Mouse (Mus musculus): ENCODE results near the gene Zbtb16. TPM values are rescaled to one million over a fixed set of nuclear protein-coding genes. Genes with fewer than 3 reads are reported as not detected.

The Zbtb16 gene
- polyA plus RNA-seq, 1 experiment, result 6.5 TPM

GRCm38 (mm10) chr9:48710355-48711295 is 125.4 kb downstream of the Zbtb16 start:
- TF ChIP-seq GATA1 (IDR thresholded peaks at IDR 0.05; ENCODE audit: low read length), result no peak

- TF ChIP-seq GATA1 (IDR thresholded peaks at IDR 0.05; ENCODE audit: low read length), result no peak
Observed at GRCm38 (mm10) chr9:48707824-48708229, 128.2 kb downstream of the Zbtb16 start.

- TF ChIP-seq GATA1 (IDR thresholded peaks at IDR 0.05; ENCODE audit: low read length), result no peak
Observed at GRCm38 (mm10) chr9:48707134-48707823, 128.7 kb downstream of the Zbtb16 start.

- no peak for TF ChIP-seq GATA1 (IDR thresholded peaks at IDR 0.05; ENCODE audit: low read length)
Observed at GRCm38 (mm10) chr9:48701296-48701695, 134.7 kb downstream of the Zbtb16 start.

GRCm38 (mm10) chr9:48700871-48701270 is 135.2 kb downstream of the Zbtb16 start:
- no peak for TF ChIP-seq GATA1 (IDR thresholded peaks at IDR 0.05; ENCODE audit: low read length)

GRCm38 (mm10) chr9:48697470-48697815 is 138.6 kb downstream of the Zbtb16 start:
- TF ChIP-seq GATA1 (IDR thresholded peaks at IDR 0.05; ENCODE audit: low read length), result no peak

- no peak for TF ChIP-seq GATA1 (IDR thresholded peaks at IDR 0.05; ENCODE audit: low read length)
Observed at GRCm38 (mm10) chr9:48696731-48697469, 139.1 kb downstream of the Zbtb16 start.

GRCm38 (mm10) chr9:48696330-48696729 is 139.7 kb downstream of the Zbtb16 start:
- no peak for TF ChIP-seq GATA1 (IDR thresholded peaks at IDR 0.05; ENCODE audit: low read length)

GRCm38 (mm10) chr9:48695796-48696195 is 140.2 kb downstream of the Zbtb16 start:
- no peak for TF ChIP-seq GATA1 (IDR thresholded peaks at IDR 0.05; ENCODE audit: low read length)

- no peak for TF ChIP-seq GATA1 (IDR thresholded peaks at IDR 0.05; ENCODE audit: low read length)
Observed at GRCm38 (mm10) chr9:48694616-48695061, 141.4 kb downstream of the Zbtb16 start.

GRCm38 (mm10) chr9:48693696-48694095 is 142.3 kb downstream of the Zbtb16 start:
- no peak for TF ChIP-seq GATA1 (IDR thresholded peaks at IDR 0.05; ENCODE audit: low read length)

- TF ChIP-seq GATA1 (IDR thresholded peaks at IDR 0.05; ENCODE audit: low read length), result no peak
Observed at GRCm38 (mm10) chr9:48689718-48689980, 146.4 kb downstream of the Zbtb16 start.

- TF ChIP-seq GATA1 (IDR thresholded peaks at IDR 0.05; ENCODE audit: low read length), result no peak
Observed at GRCm38 (mm10) chr9:48688859-48689717, 146.9 kb downstream of the Zbtb16 start.

- no peak for TF ChIP-seq GATA1 (IDR thresholded peaks at IDR 0.05; ENCODE audit: low read length)
Observed at GRCm38 (mm10) chr9:48687891-48688290, 148.1 kb downstream of the Zbtb16 start.

- TF ChIP-seq GATA1 (IDR thresholded peaks at IDR 0.05; ENCODE audit: low read length), result no peak
Observed at GRCm38 (mm10) chr9:48685721-48686120, 150.3 kb downstream of the Zbtb16 start.
